Mouse (Mus musculus) stomach, postnatal 0 days (tissue): ENCODE measurements around the gene Usp22. TPM values are rescaled to one million over a fixed set of nuclear protein-coding genes. Genes with fewer than 3 reads are reported as not detected.
"Not testable (repeated sequence)": the region's sequence is repeated elsewhere in the genome, so short reads cannot be mapped to it uniquely, and the experiment has no call there.

Source experiments
- ATAC-seq: fragments of 200-750 bp; cut with Nextera tagmentation; 2 replicates; pipeline ENCODE4 v1.8.0; 2017; ENCODE audit not compliant: low FRiP score, low TSS enrichment
- DNase-seq: peaks from one replicate; pipeline ENCODE4 v3.0.0-alpha.2; 2016; ENCODE audit warnings: low spot score
- H3K27ac ChIP-seq: fragments of 300-500 bp; sonication (generic); replicated peaks from 2 replicates; pipeline ENCODE4 v1.5.1; 2014; ENCODE audit warnings: mild to moderate bottlenecking, control low read depth
- H3K27me3 ChIP-seq: fragments of 300-500 bp; sonication (generic); 2 replicates; pipeline ENCODE4 v1.6.1; 2014; ENCODE audit warnings: low read length; ENCODE audit not compliant: control insufficient read depth, insufficient read depth
- H3K36me3 ChIP-seq: fragments of 300-500 bp; sonication (generic); 2 replicates; pipeline ENCODE4 v1.6.1; 2014; ENCODE audit warnings: low read length, mixed read lengths; ENCODE audit not compliant: control insufficient read depth, insufficient read depth
- H3K4me1 ChIP-seq: fragments of 300-500 bp; sonication (generic); replicated peaks from 2 replicates; pipeline ENCODE4 v1.6.1; 2014; ENCODE audit warnings: antibody characterized with exemption; ENCODE audit not compliant: control insufficient read depth, insufficient read depth
- H3K4me2 ChIP-seq: fragments of 300-500 bp; sonication (generic); replicated peaks from 2 replicates; pipeline ENCODE4 v1.6.1; 2014; ENCODE audit warnings: low read depth, mild to moderate bottlenecking, control low read depth, moderate library complexity
- H3K4me3 ChIP-seq: fragments of 300-500 bp; sonication (generic); 2 replicates; pipeline ENCODE4 v1.5.1; 2014; ENCODE audit warnings: low read depth, low read length, control low read depth
- H3K9ac ChIP-seq: fragments of 300-500 bp; sonication (generic); 2 replicates; pipeline ENCODE4 v1.6.1; 2014; ENCODE audit warnings: mild to moderate bottlenecking, low read length, control low read depth, mixed read lengths
- H3K9me3 ChIP-seq: fragments of 300-500 bp; sonication (generic); 2 replicates; pipeline ENCODE4 v1.6.1; 2016; ENCODE audit warnings: low read length; ENCODE audit not compliant: control insufficient read depth
- CTCF ChIP-seq: IDR thresholded peaks from 2 replicates; pipeline ENCODE4 v1.5.1; 2016; ENCODE audit warnings: antibody characterized with exemption, low read depth, mild to moderate bottlenecking, moderate library complexity
- EP300 ChIP-seq: optimal IDR thresholded peaks from 2 replicates; pipeline ENCODE3; 2016; ENCODE audit warnings: antibody characterized with exemption
- whole genome bisulfite sequencing: fragments of 180-500 bp; shearing (Covaris S2); extraction: QIAGEN DNeasy Blood & Tissue Kit; methylation state at CpG from one replicate; pipeline ENCODE4 v1.1.7; 2014; 5-methylcytosine and 5-hydroxymethylcytosine counted together
- polyA plus RNA-seq: library from polyadenylated mRNA; unstranded; fragments of >200 nt; fragmentation: Nextera tagmentation; extraction: Ambion mirVana; gene quantifications from 2 replicates; pipeline ENCODE4 v1.2.1, GENCODE M21; 2015

The Usp22 gene
- polyA plus RNA-seq, 1 experiment from 2014 or later: 31.9 TPM

DNA sequence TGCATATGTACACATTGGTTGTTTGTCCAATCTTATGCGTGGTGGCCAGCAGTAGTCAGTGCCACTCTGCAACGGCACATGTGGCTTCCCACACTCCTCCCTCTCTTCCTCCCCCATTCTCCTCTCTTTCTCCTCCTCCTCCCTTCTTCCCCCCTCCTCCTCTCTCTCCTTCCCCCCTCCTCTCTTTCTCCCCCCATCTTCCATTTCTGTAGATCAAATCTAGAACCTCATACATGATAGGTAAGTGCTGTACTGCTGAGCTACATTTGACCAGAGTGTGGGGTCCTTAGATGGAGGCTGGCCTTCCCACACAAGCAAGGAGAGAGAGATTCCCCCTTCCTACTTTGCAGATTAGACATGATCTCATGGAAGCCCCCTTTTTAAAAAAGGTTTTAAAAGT, 17.9 kb upstream of the Usp22 start:
- H3K4me1 ChIP-seq: no peaks in the 10 kb centered on the region
- WGBS: 89% methylated on average over 2 of the region's 2 CpGs
- no peak overlapping the region for H3K4me3 ChIP-seq
- no peak overlapping the region for H3K4me2 ChIP-seq
- ATAC-seq: no peak
- H3K9ac ChIP-seq: no peak overlapping the region
- TF ChIP-seq EP300 (no peak), CTCF (no peak)
- H3K27ac ChIP-seq: no peak overlapping the region
- H3K36me3 ChIP-seq: no peaks in the 10 kb centered on the region
- H3K27me3 ChIP-seq: no peaks in the 10 kb centered on the region
- DNase-seq: no peak
- no peaks in the 10 kb centered on the region for H3K9me3 ChIP-seq

DNA sequence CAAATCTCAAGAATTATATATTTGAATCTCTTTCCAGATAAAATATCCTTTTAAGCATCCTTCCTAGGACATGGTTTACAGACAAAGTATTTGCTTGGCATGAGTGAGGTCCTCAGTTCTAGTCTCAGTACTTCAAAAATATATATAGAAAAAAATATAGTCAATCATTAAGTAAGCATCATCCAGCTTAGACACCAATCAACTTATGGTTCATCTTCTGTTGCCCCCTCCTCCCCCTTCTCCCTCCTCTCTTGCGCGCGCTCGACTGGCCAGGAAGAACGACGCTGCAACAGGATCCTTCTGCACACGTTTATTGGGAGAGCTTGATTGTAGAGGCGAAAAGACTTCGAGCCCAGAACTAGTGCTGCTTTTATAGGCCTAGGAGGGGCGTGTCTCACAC, 17.3 kb upstream of the Usp22 start:
- whole genome bisulfite sequencing: 94% methylated on average over 7 of the region's 10 CpGs
- not testable (repeated sequence) for H3K36me3 ChIP-seq, H3K4me1 ChIP-seq, H3K27me3 ChIP-seq, H3K9ac ChIP-seq, H3K27ac ChIP-seq, H3K4me2 ChIP-seq, H3K4me3 ChIP-seq, H3K9me3 ChIP-seq, DNase-seq, ATAC-seq

DNA sequence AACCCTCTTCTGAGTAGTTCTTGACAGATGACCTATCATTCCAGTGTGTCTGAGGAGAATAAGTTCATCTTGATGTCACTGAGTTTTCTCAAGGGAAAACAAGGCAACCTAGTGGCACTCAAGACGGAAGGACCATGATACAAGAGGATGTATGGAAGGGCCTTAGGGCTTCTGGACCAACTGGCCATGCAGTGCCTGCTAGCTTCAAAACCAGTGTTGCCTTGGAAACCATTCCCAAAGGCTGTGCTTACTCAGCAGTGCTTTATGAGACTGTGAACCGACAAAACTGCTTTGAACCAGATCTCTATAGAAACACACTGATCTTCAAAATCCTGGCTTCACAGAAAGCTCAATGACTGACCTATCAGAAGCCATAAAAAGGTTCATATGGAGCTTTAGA, 15.9 kb upstream of the Usp22 start:
- H3K36me3 ChIP-seq: no peaks in the 10 kb centered on the region
- H3K4me1 ChIP-seq: no peaks in the 10 kb centered on the region
- no peak overlapping the region for H3K4me3 ChIP-seq
- DNase-seq (no peak), ATAC-seq (no peak)
- H3K9me3 ChIP-seq: no peaks in the 10 kb centered on the region
- H3K27ac ChIP-seq: no peak overlapping the region
- no peak overlapping the region for H3K4me2 ChIP-seq
- WGBS: 67% methylated on average over 2 of the region's 2 CpGs
- H3K9ac ChIP-seq: no peak overlapping the region
- no peak for TF ChIP-seq CTCF
- no peak for TF ChIP-seq EP300
- H3K27me3 ChIP-seq: no peaks in the 10 kb centered on the region

- H3K4me1 ChIP-seq: no peaks in the 10 kb centered on the region
- H3K4me2 ChIP-seq: no peak overlapping the region
- DNase-seq: no peak
- H3K27me3 ChIP-seq: no peaks in the 10 kb centered on the region
- no peaks in the 10 kb centered on the region for H3K9me3 ChIP-seq
- H3K27ac ChIP-seq: no peak overlapping the region
- no peak overlapping the region for H3K9ac ChIP-seq
- 85% methylated on average over 1 of the region's 1 CpGs for WGBS
- ATAC-seq: no peak
- TF ChIP-seq CTCF: no peak
- TF ChIP-seq EP300: no peak
- H3K4me3 ChIP-seq: no peak overlapping the region
- no peaks in the 10 kb centered on the region for H3K36me3 ChIP-seq
Observed at GRCm38 (mm10) chr11:61183820-61184219, 9.0 kb upstream of the Usp22 start.

GRCm38 (mm10) chr11:61181624-61182023, 6.8 kb upstream of the Usp22 start:
- Histone ChIP-seq H3K27ac (no peak overlapping the region), H3K4me1 (no peaks in the 10 kb centered on the region), H3K27me3 (no peaks in the 10 kb centered on the region), H3K4me3 (no peak overlapping the region), H3K36me3 (no peaks in the 10 kb centered on the region), H3K9me3 (no peaks in the 10 kb centered on the region), H3K4me2 (no peak overlapping the region), H3K9ac (no peak overlapping the region)
- no peak for TF ChIP-seq EP300
- no peak for TF ChIP-seq CTCF
- DNase-seq (no peak), ATAC-seq (no peak)

GRCm38 (mm10) chr11:61180361-61180760, 5.5 kb upstream of the Usp22 start:
- no peak overlapping the region for H3K27ac ChIP-seq
- H3K4me1 ChIP-seq: no peaks in the 10 kb centered on the region
- H3K9ac ChIP-seq: no peak overlapping the region
- no peak overlapping the region for H3K4me3 ChIP-seq
- H3K9me3 ChIP-seq: no peaks in the 10 kb centered on the region
- no peaks in the 10 kb centered on the region for H3K27me3 ChIP-seq
- no peaks in the 10 kb centered on the region for H3K36me3 ChIP-seq
- no peak overlapping the region for H3K4me2 ChIP-seq
- TF ChIP-seq CTCF (no peak), EP300 (no peak)
- DNase-seq: no peak
- ATAC-seq: no peak
- 75% methylated on average over 3 of the region's 3 CpGs for WGBS
